Mouse (Mus musculus): ENCODE results near the gene Hsdl2.
"Not testable (repeated sequence)": the region's sequence is repeated elsewhere in the genome, so short reads cannot be mapped to it uniquely, and the experiment has no call there.

Gene Hsdl2

DNA sequence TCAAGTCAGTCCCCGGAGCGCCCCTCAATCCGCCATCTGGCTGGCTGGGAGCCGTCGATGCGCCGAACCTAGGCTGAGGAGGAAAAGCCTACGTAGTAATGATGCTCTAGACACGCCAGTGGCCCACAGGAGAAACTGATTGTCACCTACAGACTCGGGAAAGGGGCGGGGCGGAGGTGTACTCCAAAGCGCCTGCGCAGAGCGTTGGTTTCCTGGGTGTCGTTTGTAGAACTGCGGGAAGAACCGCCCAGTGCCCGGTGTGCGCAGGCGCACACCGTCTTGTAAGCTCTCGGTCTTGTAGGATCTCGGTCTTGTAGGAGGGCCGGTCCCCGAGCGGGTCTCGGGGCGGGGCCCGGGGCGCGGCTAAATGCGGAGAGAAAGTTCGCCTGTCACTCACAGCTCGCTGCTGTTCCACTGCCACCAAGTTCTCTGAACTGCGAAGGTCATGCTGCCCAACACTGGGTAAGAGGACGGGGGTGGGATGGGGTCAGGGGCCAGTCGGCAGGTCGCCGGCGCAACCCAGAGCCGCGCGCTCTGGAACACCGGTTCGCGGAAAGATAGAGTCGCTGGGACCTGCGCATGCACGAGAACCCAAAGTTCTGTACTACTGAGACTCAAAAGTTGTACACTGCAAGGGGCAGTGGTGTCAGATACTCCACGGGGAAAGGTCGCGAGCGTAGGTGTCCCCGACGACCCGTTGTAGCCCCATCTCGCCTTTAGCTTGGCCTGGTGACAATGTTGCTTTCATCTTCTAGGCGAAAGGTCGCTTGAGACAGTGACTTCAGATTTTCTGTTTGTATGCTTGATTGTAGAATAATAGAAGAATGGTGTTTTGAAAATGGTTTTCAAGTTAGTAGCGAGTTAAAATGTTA is at the start of gene Hsdl2:
Gene Hsdl2, plus strand, starts transcription at position 250 of the 872 bp plus-strand sequence.
- DNase-seq (ENCODE audit: extremely low read depth, insufficient read length, low spot score), result peak; percentile 100

DNA sequence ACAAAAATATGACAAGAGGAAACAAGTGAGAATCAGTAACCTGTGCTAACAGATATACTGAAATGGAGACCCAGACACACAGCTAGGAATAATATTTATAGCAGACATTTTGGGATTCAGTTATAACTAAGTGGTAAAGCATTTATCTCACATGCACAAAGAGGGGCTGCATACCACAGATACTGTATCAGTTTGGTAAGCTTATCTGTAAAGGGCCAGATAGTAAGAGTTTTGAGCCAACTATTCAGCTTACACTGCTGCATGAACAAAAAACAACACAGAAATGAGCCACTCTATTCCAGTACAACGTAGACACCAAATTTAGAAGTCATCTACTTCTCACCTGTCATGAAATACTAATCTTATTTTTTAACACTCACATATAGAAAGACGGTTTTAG is 48.1 kb upstream of the Hsdl2 start:
- DNase-seq (ENCODE audit: extremely low read depth, insufficient read length, low spot score), result no peak

DNA sequence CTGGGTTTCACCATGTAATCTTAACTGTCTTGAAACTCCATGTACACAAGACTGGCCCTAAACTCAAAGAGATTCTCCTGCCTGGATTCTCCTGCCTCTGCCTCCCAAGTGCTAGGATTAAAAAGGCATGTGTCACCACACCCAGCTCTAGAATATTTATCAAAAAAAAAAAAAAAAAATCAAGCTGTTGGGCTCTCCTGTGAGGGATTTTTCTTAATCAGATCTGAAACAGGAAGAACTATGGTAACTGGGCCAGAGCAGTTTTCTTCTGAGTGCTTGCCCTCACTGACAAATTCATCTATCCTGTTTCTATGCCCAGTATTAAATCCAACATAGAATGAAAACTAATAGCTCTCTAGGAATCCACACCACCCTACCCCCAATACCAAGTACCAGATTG is 45.7 kb upstream of the Hsdl2 start:
- no peak for DNase-seq (ENCODE audit: extremely low read depth, insufficient read length, low spot score)

DNA sequence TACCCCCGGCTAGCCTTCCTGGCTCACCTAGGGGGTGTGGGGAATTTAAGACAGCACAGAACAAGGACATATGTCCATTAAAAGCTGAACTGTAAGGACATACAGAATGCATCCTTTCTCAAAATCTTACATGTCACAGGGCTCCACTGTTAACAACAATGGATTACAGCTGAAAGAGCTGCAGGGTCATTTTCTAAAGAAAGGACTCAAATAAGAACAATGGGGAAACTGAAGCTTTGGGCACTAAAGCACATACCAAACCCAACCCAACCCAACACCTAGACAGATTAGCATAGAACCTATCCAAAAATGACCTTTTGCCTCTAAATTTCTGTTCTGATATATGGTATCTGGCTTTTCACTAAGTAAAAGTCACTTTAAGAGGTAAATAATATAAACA is 45.1 kb upstream of the Hsdl2 start:
- no peak for DNase-seq (ENCODE audit: extremely low read depth, insufficient read length, low spot score)

DNA sequence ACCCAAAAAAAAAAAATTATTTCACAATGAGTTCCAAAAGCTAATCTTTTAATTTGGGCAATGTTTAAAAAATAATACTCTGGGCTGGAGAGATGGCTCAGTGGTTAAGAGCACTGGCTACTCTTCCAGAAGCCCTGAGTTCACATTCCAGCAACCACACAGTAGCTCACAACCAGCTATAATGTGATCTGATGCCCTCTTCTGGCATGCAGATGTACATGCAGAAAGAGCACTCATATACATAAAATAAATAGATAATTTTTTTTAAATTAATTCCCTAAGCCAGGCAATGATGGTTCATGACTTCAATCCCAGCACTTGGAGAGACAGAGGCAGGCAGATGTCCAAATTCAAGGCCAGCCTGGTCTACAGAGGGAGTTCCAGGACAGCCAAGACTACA is 38.4 kb upstream of the Hsdl2 start:
- DNase-seq (ENCODE audit: extremely low read depth, insufficient read length, low spot score), result no peak

DNA sequence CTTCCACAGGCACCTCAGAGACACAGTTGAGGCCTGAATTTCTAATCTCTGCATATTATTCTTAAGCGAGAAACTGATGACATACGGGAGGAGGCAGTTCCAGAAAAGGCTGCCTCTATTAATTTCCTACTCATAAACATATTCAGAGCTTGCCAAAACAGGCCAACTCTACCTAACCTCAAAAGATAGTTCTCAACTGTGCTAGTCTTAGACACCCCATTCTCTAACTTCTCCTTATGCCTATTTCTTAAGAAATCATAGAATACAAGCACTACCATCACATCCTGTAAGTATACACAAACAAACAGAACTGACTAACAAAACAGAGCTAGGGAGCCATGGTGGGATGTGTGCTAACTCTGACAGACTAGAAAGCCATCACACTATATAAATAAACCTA is 36.7 kb upstream of the Hsdl2 start:
- no peak for DNase-seq (ENCODE audit: extremely low read depth, insufficient read length, low spot score)

DNA sequence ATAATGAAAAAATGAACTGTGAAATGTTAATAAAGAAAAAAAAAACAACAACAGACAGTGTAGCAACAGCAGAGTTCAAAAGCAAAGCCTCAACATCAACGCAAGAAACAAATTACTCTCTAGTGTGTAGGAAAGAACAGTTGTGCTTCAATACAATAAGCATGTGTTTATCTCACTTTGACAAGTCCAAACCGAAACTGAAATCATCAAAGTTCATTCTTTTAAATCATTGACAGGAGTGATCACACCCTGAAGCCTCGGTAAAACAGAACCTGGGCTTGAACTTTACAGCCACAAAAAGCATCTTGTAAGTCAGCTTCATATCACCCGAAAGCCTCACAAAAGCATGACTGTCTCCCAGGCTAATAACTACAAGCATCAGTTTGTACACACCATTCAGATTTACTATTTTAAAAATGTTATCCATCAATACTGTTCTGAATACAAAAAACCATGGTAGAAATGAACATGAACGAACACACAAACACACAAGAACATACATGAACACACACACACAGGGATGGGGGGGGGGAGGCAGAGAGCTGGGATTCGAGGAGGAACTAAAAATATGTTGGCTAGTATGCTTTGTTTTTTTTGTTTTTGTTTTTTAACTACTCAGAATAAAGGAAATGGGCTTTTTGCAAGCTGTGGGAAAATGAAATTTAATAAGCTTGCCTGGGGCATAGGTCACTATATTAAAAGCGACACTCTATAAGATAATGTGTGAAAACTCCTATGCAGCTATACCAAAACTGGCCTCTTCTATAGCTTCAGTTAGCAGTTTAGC is 34.9 kb upstream of the Hsdl2 start:
- no peak for DNase-seq (ENCODE audit: extremely low read depth, insufficient read length, low spot score)

DNA sequence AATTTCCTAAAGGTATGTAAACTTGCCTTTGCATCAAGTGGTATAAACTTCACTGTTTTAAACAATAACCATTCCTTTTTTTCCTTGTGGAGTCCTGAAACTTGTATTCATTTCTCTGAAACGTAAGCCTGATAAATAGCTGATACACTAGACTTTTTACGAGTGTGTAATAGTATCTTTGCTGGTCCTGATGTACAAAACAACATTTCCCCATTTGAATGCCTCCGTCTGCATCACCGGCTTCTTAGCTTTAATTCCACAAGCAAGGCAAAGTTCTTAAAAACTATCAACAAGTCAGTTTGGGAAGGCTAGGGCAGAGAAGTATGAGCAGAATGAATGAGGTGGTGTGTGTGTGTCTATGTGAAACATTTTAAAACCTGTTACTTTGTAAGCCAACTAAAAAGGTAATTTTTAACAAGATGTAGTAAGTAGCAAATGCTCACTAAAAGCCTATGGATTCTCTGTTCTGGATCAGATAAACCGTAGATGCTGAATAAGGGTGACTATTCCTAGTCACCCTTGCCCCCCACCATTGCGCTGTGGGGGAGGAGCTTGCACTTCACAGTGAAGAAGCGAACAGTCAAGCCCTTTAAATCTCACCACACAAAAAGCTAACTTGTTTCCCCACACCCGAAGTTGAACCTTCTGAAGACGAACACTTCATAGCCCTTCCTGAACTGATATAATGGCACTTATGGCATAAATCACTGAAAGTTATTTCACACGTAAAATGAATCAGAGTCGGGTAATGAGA is 34.0 kb upstream of the Hsdl2 start:
- DNase-seq (ENCODE audit: extremely low read depth, insufficient read length, low spot score), result no peak

DNA sequence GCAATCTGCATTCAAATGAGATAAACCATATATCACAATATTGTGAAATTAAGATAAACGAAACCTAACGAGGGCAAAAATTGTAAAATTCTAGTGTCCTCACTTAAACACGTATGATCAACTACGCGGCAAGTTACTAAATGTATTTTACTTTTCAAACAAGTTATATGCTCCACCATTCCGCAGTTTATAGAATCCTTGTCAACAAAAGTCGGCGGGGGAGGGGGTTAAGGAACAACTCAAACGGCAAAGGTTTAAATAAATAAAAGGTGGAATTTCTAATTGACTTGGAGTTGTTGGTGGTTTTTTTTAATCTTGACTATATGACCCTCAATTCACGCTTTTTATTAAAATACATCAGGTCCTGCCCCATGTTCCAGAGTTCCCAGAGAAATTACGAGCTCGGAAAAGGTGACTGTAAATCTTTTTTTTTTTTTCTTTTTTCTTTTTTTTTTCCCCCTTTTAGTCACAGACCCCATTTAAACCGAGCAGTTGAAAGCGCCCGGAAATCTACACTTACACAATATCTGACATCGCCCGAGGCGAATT is 33.3 kb upstream of the Hsdl2 start:
- no peak for DNase-seq (ENCODE audit: extremely low read depth, insufficient read length, low spot score)

DNA sequence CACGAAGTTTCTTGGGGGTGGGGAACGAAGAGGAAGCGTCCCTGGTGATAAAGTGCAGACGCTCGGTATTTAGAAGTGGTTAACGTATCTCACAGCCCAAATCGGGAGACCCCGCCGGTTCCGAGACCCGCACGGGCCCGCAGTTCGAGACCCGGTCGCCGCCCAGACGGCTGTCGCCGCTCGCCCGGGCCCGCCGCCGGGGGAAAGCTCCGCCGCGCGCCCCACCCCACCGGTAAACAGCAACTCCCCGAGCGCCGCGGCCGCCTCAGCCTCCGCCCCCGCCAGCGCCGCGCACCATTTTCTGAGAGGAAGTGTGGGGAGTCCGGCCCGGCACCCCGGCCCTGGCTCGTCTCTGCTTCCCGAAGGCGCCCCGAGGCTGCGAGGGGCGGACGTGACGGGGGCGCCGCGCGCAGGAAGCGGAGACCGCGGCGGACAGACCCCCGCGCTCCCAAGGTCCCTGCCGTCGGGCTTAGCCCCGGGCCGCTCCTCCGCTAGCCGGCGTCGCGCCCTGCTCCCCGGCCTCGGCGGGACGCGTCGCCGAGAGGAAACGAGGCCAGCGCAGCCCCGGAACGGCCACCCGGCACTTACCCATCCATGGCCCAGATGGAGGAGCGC is 32.7 kb upstream of the Hsdl2 start:
- DNase-seq (ENCODE audit: extremely low read depth, insufficient read length, low spot score), result peak; percentile 81

DNA sequence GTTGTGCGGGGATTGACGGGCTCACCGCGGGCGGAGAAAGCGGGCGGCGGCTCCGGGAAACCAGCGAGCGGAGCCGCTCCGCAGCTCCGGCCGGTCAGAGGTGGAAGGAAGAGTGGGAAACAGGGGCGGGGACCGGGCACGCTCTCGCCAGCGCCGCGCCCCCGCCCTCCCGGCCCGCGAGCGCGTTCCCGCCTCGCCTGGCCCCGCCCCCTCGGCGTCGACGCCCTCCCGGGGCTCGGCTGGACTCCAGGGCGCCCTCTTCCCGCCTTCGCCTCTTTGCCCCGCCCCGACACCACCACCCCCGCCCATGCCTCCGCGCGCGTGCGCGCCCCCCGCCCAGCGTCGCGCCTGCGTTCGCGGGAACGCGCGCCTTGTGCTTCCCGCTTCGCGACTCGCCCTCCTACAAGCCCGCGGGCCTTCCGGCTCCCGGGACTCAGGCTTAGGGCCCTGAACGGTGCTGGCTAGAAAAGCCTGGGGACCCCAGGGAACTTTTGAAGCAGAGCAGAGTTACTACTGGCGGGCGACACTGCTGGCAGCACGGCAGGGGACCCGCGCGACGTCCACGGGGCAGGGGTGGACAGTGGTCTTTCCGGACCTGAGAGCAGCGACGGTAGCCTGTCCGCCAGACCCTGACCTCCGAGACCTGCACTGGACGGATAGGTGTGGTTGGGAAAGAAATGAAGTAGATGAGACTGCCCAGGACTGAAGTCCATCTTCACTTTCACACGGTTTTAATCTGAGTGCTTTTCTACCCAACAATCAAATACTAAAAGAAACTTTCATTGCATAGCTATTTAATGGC is 32.0 kb upstream of the Hsdl2 start, which contains the start of gene Ptbp3:
Gene Ptbp3, minus strand, starts transcription at position 190 of the 802 bp plus-strand sequence.
- DNase-seq (ENCODE audit: extremely low read depth, insufficient read length, low spot score), result peak; percentile 97

DNA sequence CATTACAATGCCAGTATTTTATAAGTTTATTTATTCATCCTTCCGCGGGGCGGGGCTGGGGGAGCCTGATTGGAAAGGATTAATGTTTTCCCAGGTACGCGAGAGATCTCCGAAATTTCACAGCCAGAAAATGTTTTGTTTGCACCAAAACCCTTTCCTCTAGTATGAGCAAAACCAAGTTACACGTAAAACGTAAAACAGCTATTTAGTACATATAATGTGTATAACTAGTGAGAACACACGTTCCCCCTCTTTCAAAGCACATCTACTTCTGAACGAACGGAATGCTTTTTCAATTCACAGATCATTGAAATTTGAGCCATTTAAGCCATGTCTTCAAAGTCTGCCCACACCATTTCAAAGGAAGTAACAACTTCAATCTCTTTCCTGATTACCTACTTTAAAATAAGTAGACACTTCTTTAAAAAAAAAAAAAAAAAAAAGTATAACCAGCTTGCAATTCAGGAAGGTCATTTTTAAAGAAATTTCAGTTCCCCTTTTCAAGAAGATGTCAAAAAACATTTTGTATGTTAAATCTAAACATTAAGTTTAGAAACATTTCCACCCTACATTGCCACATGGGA is 31.3 kb upstream of the Hsdl2 start:
- no peak for DNase-seq (ENCODE audit: extremely low read depth, insufficient read length, low spot score)

DNA sequence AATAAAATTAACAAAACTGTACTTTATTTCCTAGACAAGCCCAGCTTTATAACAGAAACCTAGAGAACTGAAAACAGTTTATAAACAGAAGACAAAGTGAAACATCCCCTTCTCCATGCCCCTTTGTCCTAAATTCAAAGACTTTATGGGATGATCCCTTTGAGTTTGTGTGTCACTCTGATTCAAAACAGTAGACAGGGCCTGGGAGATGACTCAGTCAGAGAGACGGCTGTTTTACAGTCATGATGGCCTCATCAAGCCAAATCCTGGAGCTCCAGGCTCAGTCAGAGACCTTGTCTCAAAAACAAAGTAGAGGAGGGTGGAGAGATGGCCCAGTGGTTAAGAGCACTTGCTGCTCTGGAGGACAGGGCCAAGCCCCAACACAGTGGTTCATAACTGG is 29.5 kb upstream of the Hsdl2 start:
- DNase-seq (ENCODE audit: extremely low read depth, insufficient read length, low spot score), result no peak

DNA sequence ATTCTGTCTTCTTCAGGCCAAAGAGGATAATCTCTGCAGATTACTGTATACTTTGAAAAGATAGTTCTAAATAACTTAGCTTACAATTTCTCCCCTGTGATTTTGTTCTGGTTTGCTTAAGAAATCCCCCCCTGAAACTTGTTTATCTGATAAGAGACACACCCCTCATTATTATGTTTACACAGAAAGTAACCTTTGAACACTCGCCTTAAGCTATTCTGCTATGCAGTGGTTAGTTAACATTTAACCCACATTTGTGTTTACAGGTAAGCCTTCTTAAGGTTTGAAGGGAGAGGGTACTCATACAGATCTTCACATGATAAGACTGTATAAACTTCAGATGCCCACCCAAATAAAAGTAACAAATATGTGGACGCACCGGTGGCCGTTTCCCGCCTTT is 28.5 kb upstream of the Hsdl2 start:
- DNase-seq (ENCODE audit: extremely low read depth, insufficient read length, low spot score), result no peak

DNA sequence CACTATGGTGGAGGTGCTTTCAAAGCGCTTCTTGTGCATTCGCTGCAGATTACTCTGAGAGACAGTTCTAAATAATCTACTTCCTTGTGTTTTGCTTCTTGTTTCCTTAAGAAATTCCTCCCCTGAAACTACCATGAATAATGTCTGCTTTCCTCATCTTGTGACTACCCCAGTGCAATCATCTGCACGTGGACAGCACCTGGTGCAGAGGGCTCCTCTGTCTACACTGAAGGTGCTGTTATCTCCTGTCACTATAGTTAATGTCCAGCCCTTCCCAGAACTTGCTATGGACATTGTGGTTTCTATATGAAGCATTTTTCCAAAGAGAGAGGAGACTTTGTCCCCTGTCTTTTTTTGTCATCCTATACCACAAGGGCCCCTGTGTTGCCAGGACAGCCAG is 27.8 kb upstream of the Hsdl2 start:
- DNase-seq (ENCODE audit: extremely low read depth, insufficient read length, low spot score), result no peak

DNA sequence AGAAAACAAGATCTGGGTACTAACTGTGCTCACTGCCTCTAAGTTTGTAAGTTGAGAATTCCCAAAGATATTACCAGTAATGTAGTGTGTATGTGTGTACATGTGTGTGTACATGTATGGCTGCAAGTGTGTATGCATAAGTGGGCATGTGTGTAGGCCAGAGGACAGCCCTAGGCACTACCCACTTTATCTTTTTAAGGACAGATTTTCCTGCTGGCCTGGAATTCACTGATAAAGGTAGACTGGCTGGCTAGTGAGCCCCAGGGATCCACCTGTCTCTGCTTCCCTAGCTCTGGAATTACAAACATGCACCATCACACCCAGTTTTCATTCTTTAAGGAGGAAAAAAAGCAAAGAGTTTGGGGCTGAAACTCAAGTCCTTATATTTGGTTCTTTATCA is 26.2 kb upstream of the Hsdl2 start:
- no peak for DNase-seq (ENCODE audit: extremely low read depth, insufficient read length, low spot score)

DNA sequence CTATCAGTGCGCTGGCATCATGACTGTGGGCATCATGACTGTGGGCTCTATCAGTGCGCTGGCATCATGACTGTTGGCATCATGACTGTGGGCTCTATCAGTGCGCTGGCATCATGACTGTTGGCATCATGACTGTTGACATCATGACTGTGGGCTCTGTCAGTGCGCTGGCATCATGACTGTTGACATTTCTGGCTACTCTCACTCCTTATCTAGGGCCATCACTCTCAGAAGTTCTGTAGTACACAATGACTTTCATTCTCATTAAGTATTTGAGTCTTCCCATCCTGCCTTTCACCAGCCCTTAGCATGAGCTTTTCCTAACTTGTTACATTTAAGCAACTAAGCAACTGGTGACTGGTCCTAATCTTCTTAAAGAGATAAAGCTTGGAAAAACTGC is 24.0 kb upstream of the Hsdl2 start:
- DNase-seq (ENCODE audit: extremely low read depth, insufficient read length, low spot score), result not testable (repeated sequence)

DNA sequence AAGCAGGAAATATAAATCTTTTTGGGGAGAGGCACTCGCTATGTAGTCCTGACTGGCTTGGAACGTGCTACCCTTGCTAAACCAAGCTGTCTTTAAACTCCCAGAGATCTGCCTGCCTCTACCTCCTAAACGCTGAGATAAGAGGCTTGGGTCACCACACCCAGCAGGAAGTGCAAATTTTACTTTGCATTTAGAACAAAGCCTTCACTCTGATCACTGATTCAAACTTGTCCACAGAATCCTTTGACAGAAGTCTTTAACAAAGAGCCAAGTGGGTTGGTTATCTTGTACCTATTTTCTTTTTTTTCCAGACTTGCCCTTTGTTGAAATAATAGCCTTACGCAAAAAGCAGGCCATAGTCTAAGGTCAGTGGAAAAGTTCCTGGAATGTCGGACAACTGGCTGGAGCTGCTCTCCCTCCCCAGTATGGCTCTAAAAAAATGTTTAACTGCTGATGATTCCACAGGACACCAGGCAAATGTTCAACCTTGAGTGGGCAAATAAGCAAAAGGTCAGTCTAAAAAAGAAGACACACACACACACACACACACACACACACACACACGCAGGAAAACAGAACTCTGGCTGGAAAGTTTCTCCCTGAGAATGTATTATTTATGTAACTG is 23.2 kb upstream of the Hsdl2 start:
- DNase-seq (ENCODE audit: extremely low read depth, insufficient read length, low spot score), result no peak

DNA sequence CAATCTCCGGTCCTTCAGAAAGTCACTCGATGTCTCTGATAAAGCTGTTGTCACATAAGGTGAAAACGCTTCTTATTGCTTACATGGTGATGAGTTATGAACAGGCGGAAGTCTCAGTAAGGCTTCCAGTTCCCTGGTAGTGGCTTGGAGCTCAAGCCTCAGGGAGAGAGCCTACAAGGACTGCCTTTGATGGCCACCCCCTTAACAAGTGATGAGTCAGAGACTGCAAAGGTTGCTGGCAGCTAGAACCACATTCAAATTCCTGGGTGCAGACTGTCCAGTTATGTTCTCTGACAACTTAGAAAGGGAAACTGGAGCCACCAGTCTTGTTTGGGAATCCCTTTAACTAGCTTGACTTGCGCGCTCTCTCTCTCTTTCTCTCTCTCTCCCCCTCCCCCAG is 21.2 kb upstream of the Hsdl2 start:
- DNase-seq (ENCODE audit: extremely low read depth, insufficient read length, low spot score), result peak; percentile 51
